Mouse (Mus musculus): Measurements from ENCODE around the gene Sorbs1. TPM values are rescaled to one million over a fixed set of nuclear protein-coding genes. Genes with fewer than 3 reads are reported as not detected.
A peak's percentile ranks its signal among the peaks of the same experiment; 100 is the strongest.

Sorbs1 gene
- total and polyA plus RNA-seq, 3 experiments: 2.1 to 6.2 (median 3.6) TPM

DNA sequence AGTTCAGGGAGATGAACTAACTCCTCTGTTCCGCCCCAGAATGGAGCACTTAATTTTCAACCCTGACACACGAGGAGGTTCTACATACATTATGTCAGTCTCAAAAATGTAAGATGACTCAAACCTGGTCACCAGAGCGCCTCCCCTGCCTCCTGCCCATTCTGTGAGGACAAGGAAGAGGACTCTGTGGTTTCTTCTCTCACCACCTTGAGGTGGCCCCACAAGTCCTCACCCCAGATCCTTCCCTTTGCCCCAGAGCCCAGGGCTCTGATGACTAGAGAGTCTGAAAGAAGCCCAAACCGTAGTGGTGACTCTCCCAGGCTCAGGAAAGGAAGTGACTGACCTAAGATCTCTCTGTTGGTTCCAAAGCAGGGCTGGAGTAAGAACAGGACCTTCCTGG, 17.5 kb downstream of the Sorbs1 start:
- Histone ChIP-seq H3K9me3 (replicated peaks; ENCODE audit: low read length) (no peaks in the 10 kb centered on the region), H3K4me3 (replicated peaks in 1 of 3; ENCODE audit: low read depth in 2 of 3, low read length in 2 of 3, poor library complexity in 1 of 3) (no peak overlapping the region), H3K79me2 (replicated peaks; ENCODE audit: control insufficient read depth, extremely low read depth, insufficient read depth, poor library complexity, severe bottlenecking) (no peaks in the 10 kb centered on the region), H3K9ac (ENCODE audit: insufficient read depth, low read depth) (no peak overlapping the region), H3K36me3 (replicated peaks in 1 of 2; ENCODE audit: control insufficient read depth in 1 of 2, insufficient read depth in 1 of 2, low read length in 1 of 2) (peaks cover 0 to 7% of the 10 kb centered on the region in 2 experiments), H3K27ac (ENCODE audit: insufficient read depth, low read depth) (no peak overlapping the region), H3K27me3 (replicated peaks) (no peaks in the 10 kb centered on the region), H3K4me2 (ENCODE audit: insufficient read depth, low read depth, poor library complexity, severe bottlenecking) (no peak overlapping the region), H3K4me1 (ENCODE audit: control insufficient read depth in 1 of 2, insufficient read depth in 2 of 2) (peaks cover 13 to 26% of the 10 kb centered on the region in 2 experiments)
- TF ChIP-seq MEF2A (IDR thresholded peaks at IDR 0.05; ENCODE audit: borderline replicate concordance, low read depth, low read length): 0 out of 2 replicates have a peak, but pooled peaks have one; percentile 44
- TF ChIP-seq CHD2 (IDR thresholded peaks at IDR 0.05; ENCODE audit: low read length): no peak
- no peak for TF ChIP-seq MAFK (IDR thresholded peaks at IDR 0.05; ENCODE audit: insufficient replicate concordance, low read length)
- no peak for DNase-seq (ENCODE audit: extremely low read depth)
- dilution Hi-C loops (cut with MboI; ENCODE audit: extremely low pct_ligation_motif_present, extremely low pct_unique_long_range_greater_than_20kb, low sequenced_read_pairs) (no loop called here), in situ Hi-C loops (cut with MboI; ENCODE audit: low pct_ligation_motif_present, low pct_unique_long_range_greater_than_20kb, low sequenced_read_pairs) (no loop called here)

- peaks cover 5 to 8% of the 10 kb centered on the region in 2 experiments for H3K4me1 ChIP-seq (ENCODE audit: control insufficient read depth in 1 of 2, insufficient read depth in 2 of 2)
- dilution Hi-C loops (cut with MboI; ENCODE audit: extremely low pct_ligation_motif_present, extremely low pct_unique_long_range_greater_than_20kb, low sequenced_read_pairs) (no loop called here), in situ Hi-C loops (cut with MboI; ENCODE audit: low pct_ligation_motif_present, low pct_unique_long_range_greater_than_20kb, low sequenced_read_pairs) (no loop called here)
Observed at GRCm38 (mm10) chr19:40492902-40493301, 20.7 kb downstream of the Sorbs1 start.

DNA sequence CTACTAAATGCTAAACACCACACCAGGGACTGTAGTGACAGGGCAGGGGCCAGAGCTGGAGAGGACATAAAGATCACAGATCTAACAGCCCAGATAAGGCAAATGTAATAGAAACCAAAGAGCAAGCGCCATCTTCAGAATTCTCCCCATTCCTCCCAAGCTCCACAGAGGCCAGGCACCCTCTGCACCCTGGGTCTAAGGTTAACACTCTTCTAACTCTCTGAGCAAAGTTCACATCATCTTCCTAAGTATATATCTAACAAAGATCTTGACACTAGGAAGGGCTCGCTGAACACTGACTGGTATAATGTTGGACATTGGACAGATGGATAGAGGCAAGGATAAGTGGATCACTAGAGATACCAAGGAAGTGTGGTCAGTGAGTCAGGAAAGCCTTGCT, 22.1 kb downstream of the Sorbs1 start:
- DNase-seq (ENCODE audit: extremely low read depth): no peak
- Histone ChIP-seq H3K27me3 (replicated peaks) (no peaks in the 10 kb centered on the region), H3K4me3 (replicated peaks in 1 of 3; ENCODE audit: low read depth in 2 of 3, low read length in 2 of 3, poor library complexity in 1 of 3) (no peak overlapping the region), H3K4me1 (ENCODE audit: control insufficient read depth in 1 of 2, insufficient read depth in 2 of 2) (peaks cover 2 to 5% of the 10 kb centered on the region in 2 experiments), H3K36me3 (replicated peaks in 1 of 2; ENCODE audit: control insufficient read depth in 1 of 2, insufficient read depth in 1 of 2, low read length in 1 of 2) (no peaks in the 10 kb centered on the region), H3K27ac (ENCODE audit: insufficient read depth, low read depth) (no peak overlapping the region), H3K4me2 (ENCODE audit: insufficient read depth, low read depth, poor library complexity, severe bottlenecking) (no peak overlapping the region), H3K9ac (ENCODE audit: insufficient read depth, low read depth) (no peak overlapping the region), H3K9me3 (replicated peaks; ENCODE audit: low read length) (no peaks in the 10 kb centered on the region), H3K79me2 (replicated peaks; ENCODE audit: control insufficient read depth, extremely low read depth, insufficient read depth, poor library complexity, severe bottlenecking) (no peaks in the 10 kb centered on the region)
- in situ Hi-C loops (cut with MboI; ENCODE audit: low pct_ligation_motif_present, low pct_unique_long_range_greater_than_20kb, low sequenced_read_pairs) (no loop called here), dilution Hi-C loops (cut with MboI; ENCODE audit: extremely low pct_ligation_motif_present, extremely low pct_unique_long_range_greater_than_20kb, low sequenced_read_pairs) (no loop called here)
- TF ChIP-seq CHD2 (IDR thresholded peaks at IDR 0.05; ENCODE audit: low read length): no peak

More at GRCm38 (mm10) chr19:40492902-40493301, 20.7 kb downstream of the Sorbs1 start:
- Histone ChIP-seq H3K9me3 (replicated peaks; ENCODE audit: low read length) (no peaks in the 10 kb centered on the region), H3K36me3 (replicated peaks in 1 of 2; ENCODE audit: control insufficient read depth in 1 of 2, insufficient read depth in 1 of 2, low read length in 1 of 2) (peaks cover 0 to 2% of the 10 kb centered on the region in 2 experiments), H3K9ac (ENCODE audit: insufficient read depth, low read depth) (no peak overlapping the region), H3K27ac (ENCODE audit: insufficient read depth, low read depth) (no peak overlapping the region), H3K4me2 (ENCODE audit: insufficient read depth, low read depth, poor library complexity, severe bottlenecking) (no peak overlapping the region), H3K79me2 (replicated peaks; ENCODE audit: control insufficient read depth, extremely low read depth, insufficient read depth, poor library complexity, severe bottlenecking) (no peaks in the 10 kb centered on the region), H3K4me3 (replicated peaks in 1 of 3; ENCODE audit: low read depth in 2 of 3, low read length in 2 of 3, poor library complexity in 1 of 3) (no peak overlapping the region), H3K27me3 (replicated peaks) (no peaks in the 10 kb centered on the region)
- TF ChIP-seq MYC (IDR thresholded peaks at IDR 0.05; ENCODE audit: low read depth, low read length) (no peak), ETS1 (conservative IDR thresholded peaks at IDR 0.05; ENCODE audit: low read depth, low read length) (no peak), MAX (IDR thresholded peaks at IDR 0.05; ENCODE audit: low read length) (no peak), ZC3H11A (IDR thresholded peaks at IDR 0.05; ENCODE audit: low read depth, low read length) (no peak), E2F4 (IDR thresholded peaks at IDR 0.05; ENCODE audit: insufficient replicate concordance, low read depth, low read length) (no peak), ZMIZ1 (IDR thresholded peaks at IDR 0.05; ENCODE audit: low read depth, low read length) (no peak), UBTF (IDR thresholded peaks at IDR 0.05; ENCODE audit: low read depth, low read length) (no peak), RCOR1 (conservative IDR thresholded peaks at IDR 0.05; ENCODE audit: low read depth, low read length) (no peak), TCF12 (IDR thresholded peaks at IDR 0.05; ENCODE audit: low read depth, low read length) (no peak)
- DNase-seq (ENCODE audit: extremely low read depth): no peak

Data from CH12.LX (cell line).